Mouse (Mus musculus): Measurements from ENCODE around the gene Ift122. TPM values are rescaled to one million over a fixed set of nuclear protein-coding genes. Genes with fewer than 3 reads are reported as not detected.

The Ift122 gene
- total and polyA plus RNA-seq, 3 experiments: 3.3 to 8.0 TPM; not detected in 1

GRCm38 (mm10) chr6:115955169-115955568 lies 101.9 kb downstream of the Ift122 start:
- Histone ChIP-seq H3K9me3 (replicated peaks; ENCODE audit: insufficient read depth, low read length) (no peaks in the 10 kb centered on the region), H3K9ac (ENCODE audit: control insufficient read depth, low read depth, low read length, poor library complexity, severe bottlenecking) (no peak overlapping the region), H3K27ac (ENCODE audit: control insufficient read depth, low read depth, low read length) (no peak overlapping the region), H3K4me3 (ENCODE audit: control insufficient read depth in 1 of 2, insufficient read depth in 1 of 2, low read depth in 2 of 2, low read length in 2 of 2) (no peak overlapping the region), H3K79me2 (ENCODE audit: control insufficient read depth, insufficient read depth, low read length, poor library complexity) (no peaks in the 10 kb centered on the region), H3K27me3 (ENCODE audit: control insufficient read depth in 1 of 2, insufficient read depth in 2 of 2, low read length in 2 of 2) (no peaks in the 10 kb centered on the region), H3K4me1 (ENCODE audit: control insufficient read depth in 1 of 2, insufficient read depth in 2 of 2, low read length in 2 of 2) (no peaks in the 10 kb centered on the region), H3K36me3 (ENCODE audit: control insufficient read depth in 1 of 2, insufficient read depth in 2 of 2, low read length in 2 of 2) (no peaks in the 10 kb centered on the region)
- TF ChIP-seq POLR2AphosphoS2 (IDR thresholded peaks at IDR 0.05; ENCODE audit: low read length) (no peak), ZNF384 (IDR thresholded peaks at IDR 0.05; ENCODE audit: low read depth, low read length) (no peak), EP300 (IDR thresholded peaks at IDR 0.05; ENCODE audit: low read depth in 1 of 2, low read length in 2 of 2) (no peak), GATA1 (IDR thresholded peaks at IDR 0.05; ENCODE audit: low read depth, low read length) (no peak), HCFC1 (IDR thresholded peaks at IDR 0.05; ENCODE audit: low read depth, low read length) (no peak), MXI1 (IDR thresholded peaks at IDR 0.05; ENCODE audit: low read depth, low read length) (no peak), ZKSCAN1 (IDR thresholded peaks at IDR 0.05; ENCODE audit: low read depth, low read length) (no peak), CTCF (IDR thresholded peaks at IDR 0.05 in 2 of 3, conservative IDR thresholded peaks at IDR 0.05 in 1 of 3; ENCODE audit: control insufficient read depth in 1 of 3, insufficient read depth in 1 of 3, low read depth in 2 of 3, low read length in 3 of 3, poor library complexity in 1 of 3, severe bottlenecking in 1 of 3) (no peak), E2F4 (IDR thresholded peaks at IDR 0.05; ENCODE audit: borderline replicate concordance, low read depth, low read length) (no peak), ZMIZ1 (IDR thresholded peaks at IDR 0.05; ENCODE audit: low read depth, low read length) (no peak), RAD21 (IDR thresholded peaks at IDR 0.05; ENCODE audit: low read depth, low read length) (no peak), ZC3H11A (IDR thresholded peaks at IDR 0.05; ENCODE audit: low read depth, low read length) (no peak), RCOR1 (IDR thresholded peaks at IDR 0.05; ENCODE audit: low read depth, low read length) (no peak), CHD1 (IDR thresholded peaks at IDR 0.05; ENCODE audit: low read depth, low read length) (no peak)
- DNase-seq (ENCODE audit: low read depth, low spot score): no peak

DNA sequence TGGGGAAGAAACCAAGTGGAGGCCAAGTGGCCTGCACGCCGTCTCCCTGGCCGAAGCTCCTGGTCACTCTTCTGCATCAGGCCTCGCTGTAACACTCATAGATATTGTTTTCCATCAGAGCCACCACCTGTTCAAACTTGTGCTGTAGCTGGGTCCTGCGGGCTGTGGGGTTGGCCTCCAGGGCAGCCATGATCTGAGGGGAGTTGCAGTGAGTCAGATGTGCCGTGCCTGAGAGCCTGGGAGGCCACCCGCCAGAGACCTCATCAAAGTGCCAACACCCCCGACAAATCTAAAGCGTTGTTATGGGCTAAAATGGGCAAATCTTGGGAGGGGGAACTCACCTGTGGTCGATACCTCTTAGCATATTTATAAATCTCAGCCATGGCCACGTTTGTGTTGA lies 102.4 kb downstream of the Ift122 start:
- H3K79me2 ChIP-seq (ENCODE audit: control insufficient read depth, insufficient read depth, low read length, poor library complexity): no peaks in the 10 kb centered on the region
- no peaks in the 10 kb centered on the region for H3K36me3 ChIP-seq (ENCODE audit: control insufficient read depth in 1 of 2, insufficient read depth in 2 of 2, low read length in 2 of 2)
- H3K27me3 ChIP-seq (ENCODE audit: control insufficient read depth in 1 of 2, insufficient read depth in 2 of 2, low read length in 2 of 2): no peaks in the 10 kb centered on the region
- no peak overlapping the region for H3K27ac ChIP-seq (ENCODE audit: control insufficient read depth, low read depth, low read length)
- no peak overlapping the region for H3K4me3 ChIP-seq (ENCODE audit: control insufficient read depth in 1 of 2, insufficient read depth in 1 of 2, low read depth in 2 of 2, low read length in 2 of 2)
- DNase-seq (ENCODE audit: low read depth, low spot score): no peak
- H3K4me1 ChIP-seq (ENCODE audit: control insufficient read depth in 1 of 2, insufficient read depth in 2 of 2, low read length in 2 of 2): no peaks in the 10 kb centered on the region
- H3K9ac ChIP-seq (ENCODE audit: control insufficient read depth, low read depth, low read length, poor library complexity, severe bottlenecking): no peak overlapping the region
- H3K9me3 ChIP-seq (replicated peaks; ENCODE audit: insufficient read depth, low read length): no peaks in the 10 kb centered on the region
- no peak for TF ChIP-seq CHD1 (IDR thresholded peaks at IDR 0.05; ENCODE audit: low read depth, low read length)
- no peak for TF ChIP-seq ZKSCAN1 (IDR thresholded peaks at IDR 0.05; ENCODE audit: low read depth, low read length)
- no peak for TF ChIP-seq USF1 (IDR thresholded peaks at IDR 0.05; ENCODE audit: low read depth, low read length)
- TF ChIP-seq KAT2A (conservative IDR thresholded peaks at IDR 0.05; ENCODE audit: low read depth, low read length): no peak
- TF ChIP-seq MAZ (IDR thresholded peaks at IDR 0.05; ENCODE audit: low read depth, low read length): no peak
- no peak for TF ChIP-seq NRF1 (IDR thresholded peaks at IDR 0.05; ENCODE audit: insufficient read depth, low read depth, low read length, poor library complexity, severe bottlenecking)
